Mouse (Mus musculus) hematopoietic stem cell, adult 5-6 weeks (primary cell): ENCODE measurements around the gene Mrpl45. TPM values are rescaled to one million over a fixed set of nuclear protein-coding genes. Genes with fewer than 3 reads are reported as not detected.
"Not testable (repeated sequence)": the region's sequence is repeated elsewhere in the genome, so short reads cannot be mapped to it uniquely, and the experiment has no call there.

Experiments
- ATAC-seq, 2 experiments: fragments of 125-278 bp in 1 of 2; replicated peaks in 1 of 2; 2 replicates each; pipeline ENCODE4 v1.8.0; 2016 to 2017; ENCODE audit warnings: inconsistent platforms in 2 of 2, mild to moderate bottlenecking in 2 of 2, moderate number of reproducible peaks in 2 of 2, low read depth in 1 of 2, moderate TSS enrichment in 1 of 2; ENCODE audit not compliant: low FRiP score in 2 of 2, poor library complexity in 2 of 2, severe bottlenecking in 2 of 2, insufficient read depth in 1 of 2, low TSS enrichment in 1 of 2
- total RNA-seq: library from RNA; stranded (forward); fragments of 172-1452, 232-1000 nt; gene quantifications from 2 replicates; pipeline ENCODE4 v1.2.3, GENCODE M21; 2017

The Mrpl45 gene
- 21.4 and 22.7 TPM in 2 replicates for total RNA-seq

DNA sequence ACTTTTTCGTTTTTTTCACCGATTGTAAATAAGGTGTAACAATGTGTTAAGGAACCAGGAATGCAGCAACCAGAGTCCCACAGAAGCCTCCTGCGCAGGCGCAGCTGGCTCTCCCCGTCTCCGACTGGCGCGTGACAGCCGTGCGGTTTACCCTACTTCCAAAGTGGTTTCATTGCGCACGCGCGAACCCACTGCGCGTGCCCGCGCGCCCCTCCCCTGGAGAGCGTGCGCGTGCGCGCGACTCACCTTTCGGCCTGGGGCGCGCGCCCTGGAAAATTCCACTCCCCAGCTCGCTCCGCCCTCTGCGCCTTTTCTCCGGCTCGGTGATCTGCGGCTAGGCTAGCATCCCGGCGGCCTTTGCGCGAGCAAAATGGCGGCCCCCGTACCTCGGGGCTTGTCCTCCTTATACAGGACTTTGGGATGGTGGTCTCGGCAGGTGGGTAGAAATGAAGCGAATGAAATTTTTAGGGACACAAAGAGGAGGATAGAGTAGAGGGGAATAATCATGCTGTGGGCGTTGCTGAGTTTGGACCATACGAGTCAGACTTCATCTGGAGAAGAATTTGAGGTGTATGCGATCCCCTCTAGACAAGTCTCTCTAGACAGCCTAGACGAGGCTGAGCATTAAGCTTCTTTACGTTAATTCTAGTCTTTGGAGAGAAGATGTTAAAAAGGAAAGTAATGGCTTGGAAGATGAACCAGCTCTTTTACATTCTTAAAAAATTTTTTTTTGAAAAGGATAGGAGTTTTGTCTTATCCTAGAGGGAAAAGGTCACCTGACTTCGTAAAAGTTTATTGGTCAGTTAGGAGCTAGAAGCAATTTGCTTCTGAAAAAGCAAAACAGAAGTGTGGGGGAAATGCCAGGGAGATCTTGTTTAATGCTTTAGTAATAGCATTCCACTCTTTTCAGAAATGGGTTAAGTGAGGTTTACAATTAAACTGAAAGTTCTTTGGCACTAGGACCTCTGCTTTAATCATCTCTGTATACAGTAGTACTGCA lies at the start of gene Mrpl45:
TSS of gene Mrpl45 (plus strand) at position 213 of the 1,000 bp plus-strand sequence.
- peak; percentile 94 to 98 for ATAC-seq

DNA sequence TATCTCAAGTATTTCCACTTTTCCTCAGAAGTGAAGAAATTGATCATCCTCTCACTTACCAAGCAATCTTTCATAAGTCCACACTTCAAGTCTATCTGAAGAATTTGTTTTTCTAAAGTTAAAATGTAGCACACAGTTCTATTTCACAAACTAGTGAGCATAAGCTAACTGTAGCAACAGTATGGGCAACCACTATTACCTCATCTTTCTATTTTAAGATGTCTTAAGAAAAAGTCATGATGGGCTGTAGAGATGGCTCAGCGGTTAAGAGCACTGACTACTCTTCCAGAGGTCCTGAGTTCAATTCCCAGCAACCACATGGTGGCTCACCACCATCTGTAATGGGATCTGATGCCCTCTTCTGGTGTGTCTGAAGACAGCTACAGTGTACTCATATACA lies 49.0 kb upstream of the Mrpl45 start:
- not testable (repeated sequence) for ATAC-seq

DNA sequence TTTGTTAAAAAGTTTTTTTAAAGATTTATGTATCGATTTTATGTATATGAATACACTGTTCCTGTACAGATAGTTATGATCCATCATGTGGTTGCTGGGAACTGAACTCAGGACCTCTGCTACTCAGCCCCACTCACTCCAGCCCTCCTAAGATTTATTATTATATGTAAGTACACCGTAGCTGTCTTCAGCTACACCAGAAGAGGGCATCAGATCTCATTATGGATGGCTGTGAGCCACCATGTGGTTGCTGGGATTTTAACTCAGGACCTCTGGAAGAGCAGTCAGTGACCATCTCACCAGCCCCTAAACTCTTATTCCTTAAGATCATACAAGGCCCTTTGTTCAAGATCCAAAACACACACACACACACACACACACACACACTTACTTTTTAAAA lies 45.5 kb upstream of the Mrpl45 start:
- not testable (repeated sequence) for ATAC-seq

DNA sequence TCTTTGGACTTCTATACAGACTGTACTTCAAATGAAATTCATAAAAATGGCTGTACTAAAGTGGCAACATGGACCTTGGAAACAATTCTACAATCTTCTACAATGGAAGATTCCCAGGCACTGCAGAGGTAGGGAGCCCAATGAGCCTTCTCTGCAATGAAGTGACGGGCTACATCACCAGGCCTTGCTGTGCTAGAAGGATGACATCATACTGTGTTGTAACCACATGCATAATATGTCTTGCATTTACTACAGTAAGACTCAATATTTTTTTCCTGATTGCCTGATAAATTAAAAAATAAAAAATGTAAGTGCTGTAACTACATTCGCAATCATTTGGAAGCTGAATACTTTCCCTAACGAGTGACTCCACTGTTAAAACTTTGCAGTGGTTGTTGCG lies 42.7 kb upstream of the Mrpl45 start:
- ATAC-seq, result no peak

DNA sequence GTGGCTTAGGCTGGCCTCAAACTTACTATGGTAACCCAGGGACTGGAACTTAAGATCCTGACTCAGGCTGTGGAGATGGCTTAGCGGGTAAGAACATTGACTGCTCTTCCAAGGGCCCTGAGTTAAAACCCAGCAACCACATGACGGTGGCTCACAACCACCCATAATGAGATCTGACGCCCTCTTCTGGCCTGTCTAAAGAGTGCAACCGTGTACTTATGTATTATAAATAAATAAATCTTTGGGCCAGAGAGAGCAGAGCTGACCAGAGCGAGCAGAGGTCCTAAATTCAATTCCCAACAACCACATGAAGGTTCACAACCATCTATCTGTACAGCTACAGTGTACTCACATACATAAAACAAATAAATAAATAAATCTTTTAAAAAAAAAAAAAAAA lies 41.9 kb upstream of the Mrpl45 start:
- no peak for ATAC-seq

DNA sequence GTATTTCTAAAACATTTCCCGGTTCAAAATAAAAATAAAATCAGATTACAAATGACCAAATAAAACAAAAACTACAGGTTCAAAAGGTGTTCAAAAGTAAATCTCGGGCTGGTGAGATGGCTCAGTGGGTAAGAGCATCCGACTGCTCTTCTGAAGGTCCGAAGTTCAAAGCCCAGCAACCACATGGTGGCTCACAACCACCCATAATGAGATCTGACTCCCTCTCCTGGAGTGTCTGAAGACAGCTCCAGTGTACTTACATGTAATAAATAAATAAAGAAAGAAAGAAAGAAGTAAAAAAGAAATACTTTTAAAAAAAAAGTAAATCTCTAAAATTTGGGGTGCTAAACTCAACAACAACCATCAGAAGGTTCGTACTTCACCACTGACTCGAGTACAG lies 40.6 kb upstream of the Mrpl45 start:
- not testable (repeated sequence) for ATAC-seq

DNA sequence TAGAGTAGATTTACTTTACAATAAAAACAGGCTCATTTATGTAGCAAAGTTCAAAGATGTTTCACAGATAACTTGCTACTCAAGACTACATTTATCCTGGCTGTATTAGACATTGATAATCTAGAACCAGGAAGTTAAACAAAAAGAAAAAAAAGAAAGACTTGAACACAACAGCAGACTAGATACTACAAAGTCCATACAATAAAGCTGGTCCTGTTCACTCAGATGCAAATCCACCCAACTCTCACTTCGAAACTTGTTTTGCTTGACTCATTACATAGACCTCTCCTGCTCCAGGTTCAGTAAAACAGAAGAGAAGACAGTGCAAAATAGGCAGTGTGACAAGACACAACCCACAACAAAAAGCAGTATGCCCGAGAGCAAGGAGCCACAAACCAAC lies 40.2 kb upstream of the Mrpl45 start:
- ATAC-seq, result no peak

DNA sequence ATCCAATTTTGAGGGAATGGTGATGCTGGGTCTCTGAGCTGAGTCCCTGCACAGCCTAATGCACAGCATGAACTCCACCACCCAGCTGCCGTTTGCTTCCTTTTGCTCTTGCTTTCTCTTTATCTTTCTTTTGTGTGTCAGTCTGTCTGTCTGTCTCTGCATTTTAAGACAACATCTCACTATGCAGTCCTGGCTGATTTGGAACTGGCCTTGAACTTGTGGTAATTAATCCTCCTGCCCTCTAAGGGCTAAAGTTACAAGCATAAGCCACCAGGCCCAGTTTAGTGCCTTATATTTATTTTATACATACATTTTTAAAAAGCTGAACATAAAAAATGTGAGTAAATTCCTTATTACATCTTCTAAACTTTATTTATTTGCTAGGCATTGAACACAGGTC lies 39.5 kb upstream of the Mrpl45 start:
- ATAC-seq, result no peak

DNA sequence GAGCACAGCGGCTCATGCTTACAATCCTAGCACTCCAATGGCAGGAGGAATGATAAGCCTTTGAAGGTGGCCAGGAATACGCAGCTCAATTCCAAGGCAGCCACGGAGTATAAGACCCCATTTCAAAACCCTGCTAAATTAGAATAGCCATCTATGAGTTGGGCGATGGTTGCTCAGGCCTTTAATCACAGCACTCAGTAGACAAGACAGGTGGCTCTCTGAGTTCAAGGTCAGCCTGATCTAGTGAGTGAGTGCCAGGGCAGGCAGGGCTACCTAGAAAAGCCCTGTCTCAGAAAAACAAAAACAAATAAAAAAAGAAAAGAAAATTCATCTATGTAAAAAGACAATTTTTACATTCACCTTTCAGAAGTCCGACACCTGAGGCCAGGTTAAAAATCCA lies 38.4 kb upstream of the Mrpl45 start:
- ATAC-seq, result no peak

DNA sequence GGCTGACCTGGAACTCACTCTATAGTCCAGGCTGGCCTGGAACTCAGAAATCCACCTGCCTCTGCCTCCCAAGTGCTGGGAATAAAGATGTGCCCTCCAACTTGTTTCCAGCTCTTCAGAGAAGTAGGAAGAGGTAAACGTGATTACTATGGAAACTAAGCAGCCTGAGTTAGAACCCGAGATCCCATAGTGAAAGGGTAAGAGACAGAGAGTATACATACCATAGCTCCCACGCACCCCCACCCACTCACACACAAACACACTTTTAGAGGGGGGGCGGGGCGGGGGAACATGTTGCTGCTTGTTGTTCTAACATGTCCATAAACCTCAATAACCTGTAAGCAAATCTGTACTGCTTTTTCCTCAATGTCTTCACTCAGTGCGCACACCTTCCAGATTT lies 37.1 kb upstream of the Mrpl45 start:
- ATAC-seq, result no peak

DNA sequence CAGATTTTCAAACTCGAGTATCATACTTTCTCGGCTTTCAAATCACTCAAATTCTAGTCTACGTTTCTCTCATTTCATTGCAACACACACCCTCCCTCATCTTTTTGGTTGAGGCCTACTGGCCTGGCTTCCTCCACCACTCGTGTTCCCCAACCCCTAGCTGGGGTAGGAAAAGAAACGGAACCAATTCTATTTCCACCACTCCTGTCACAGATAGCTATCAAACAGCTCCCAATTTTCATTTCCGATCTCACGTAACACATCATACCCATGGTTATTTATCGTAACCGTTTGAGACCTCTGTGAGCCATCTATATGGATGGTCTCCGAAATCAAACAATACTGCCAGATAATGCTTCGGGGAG lies 36.5 kb upstream of the Mrpl45 start:
- no peak for ATAC-seq

DNA sequence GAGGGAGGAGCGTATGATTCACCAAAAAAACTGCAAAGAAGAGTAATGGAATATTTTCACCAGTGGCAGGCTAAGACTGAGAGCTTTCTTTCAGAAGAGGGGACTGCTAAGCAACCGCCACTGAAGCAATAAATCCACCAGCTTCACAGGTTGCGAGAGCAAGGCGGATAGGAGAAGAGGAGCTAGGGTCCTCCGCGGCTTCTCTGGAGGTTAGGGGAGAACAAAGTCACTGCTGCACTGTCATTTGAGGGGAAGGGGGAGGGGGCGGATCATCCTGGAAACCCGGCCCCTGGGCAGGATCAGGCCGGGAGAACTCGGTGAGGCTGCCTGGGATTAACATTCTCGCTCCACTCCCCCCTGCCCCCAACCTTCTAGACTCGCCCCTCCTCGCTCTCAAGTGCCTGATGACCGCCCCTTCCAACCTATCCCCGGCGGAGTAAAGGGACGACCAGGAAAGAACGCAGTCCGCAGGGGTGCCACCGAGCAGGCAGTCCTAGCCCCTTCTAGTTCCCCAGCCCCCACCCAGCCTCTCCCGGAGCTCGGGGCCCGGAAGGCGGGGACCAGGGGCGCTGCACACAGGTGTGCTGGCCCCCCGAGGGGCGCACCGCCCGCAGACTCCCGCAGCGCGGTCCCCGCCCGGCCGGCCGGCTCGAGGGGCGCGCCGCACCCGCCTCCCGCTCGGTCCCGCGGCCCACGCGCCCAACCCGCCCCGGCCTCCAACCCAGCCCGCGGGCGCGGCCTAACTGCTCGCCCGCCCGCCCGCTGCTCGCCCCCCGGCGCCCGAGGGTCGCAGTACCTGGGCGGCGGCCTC lies 35.9 kb upstream of the Mrpl45 start:
- peak in 1 of 2 experiments; percentile 50; a peak in 2 of 4 replicates for ATAC-seq

DNA sequence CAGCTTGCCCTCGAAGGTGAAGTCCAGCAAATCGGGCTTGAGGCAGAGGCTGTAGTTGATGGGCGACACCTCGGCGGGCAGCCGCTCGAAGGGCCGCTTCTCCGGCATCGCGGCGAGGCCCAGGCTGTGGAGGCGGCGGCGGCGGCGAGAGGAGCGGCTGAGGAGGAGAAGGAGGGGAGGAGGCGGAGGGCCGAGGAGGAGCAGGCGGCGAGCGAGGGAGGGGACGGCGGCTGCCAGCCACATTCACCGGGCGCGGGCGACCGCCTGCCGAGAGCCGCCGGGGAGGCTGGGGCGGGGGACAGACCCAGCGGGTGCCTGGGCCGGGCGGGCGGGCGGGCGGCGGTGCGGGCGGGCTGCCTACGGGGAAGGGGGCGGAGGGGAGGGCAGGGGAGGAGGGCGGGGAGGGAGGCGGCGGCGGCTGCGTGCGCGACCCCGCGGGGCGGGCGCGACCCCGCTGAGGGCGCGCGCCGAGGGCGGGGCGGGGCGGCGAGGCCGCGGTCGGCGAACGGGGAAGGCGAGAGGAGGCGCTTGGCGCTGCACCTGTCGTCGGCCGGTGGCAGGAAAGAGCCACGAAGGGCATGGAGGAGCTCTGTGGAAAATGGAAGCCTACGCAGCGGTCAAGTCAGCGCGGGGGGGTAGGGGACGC lies 35.2 kb upstream of the Mrpl45 start, which contains the start of gene Npepps:
TSS of gene Npepps (minus strand) at position 423 of the 646 bp plus-strand sequence.
- peak; percentile 70 to 75 for ATAC-seq

DNA sequence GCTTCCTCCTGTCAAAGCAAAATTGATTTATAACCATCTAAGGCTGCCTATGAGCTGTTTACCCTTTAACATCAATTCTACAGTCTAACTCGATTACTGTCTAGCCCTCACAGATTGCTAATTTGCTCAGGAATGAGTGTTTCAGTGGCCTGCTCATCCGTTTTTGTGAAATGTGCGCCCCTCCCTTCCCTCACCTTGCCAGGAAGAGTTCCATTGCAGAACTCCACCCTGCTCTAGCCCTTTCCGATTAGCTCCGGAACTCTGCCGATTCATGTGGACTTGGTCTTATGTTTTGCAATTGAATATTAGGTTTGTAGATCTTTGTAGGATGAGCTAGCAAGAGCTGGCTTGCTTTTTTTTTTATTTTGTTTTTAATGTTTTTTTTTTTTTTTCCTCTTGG lies 33.3 kb upstream of the Mrpl45 start:
- ATAC-seq, result no peak; a peak in 1 of 4 replicates

DNA sequence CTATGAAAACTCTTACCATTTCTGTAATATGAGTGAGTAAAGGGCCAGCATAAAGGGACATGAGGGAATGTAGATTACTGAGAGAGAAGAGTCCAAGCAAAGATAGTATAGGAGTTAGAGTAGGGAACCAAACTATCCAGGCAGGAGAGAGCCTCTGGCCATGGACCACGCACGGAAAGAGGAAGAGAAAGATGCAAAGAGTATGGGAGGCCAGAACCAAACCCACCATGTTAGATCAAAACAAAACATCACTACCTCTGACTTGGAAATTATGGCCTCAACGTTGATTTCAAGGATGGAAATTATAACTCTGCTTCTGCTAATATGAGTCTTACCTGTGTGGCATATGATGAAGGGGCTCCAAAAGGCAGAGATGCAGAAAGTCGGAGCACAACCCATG lies 30.7 kb upstream of the Mrpl45 start:
- no peak for ATAC-seq

DNA sequence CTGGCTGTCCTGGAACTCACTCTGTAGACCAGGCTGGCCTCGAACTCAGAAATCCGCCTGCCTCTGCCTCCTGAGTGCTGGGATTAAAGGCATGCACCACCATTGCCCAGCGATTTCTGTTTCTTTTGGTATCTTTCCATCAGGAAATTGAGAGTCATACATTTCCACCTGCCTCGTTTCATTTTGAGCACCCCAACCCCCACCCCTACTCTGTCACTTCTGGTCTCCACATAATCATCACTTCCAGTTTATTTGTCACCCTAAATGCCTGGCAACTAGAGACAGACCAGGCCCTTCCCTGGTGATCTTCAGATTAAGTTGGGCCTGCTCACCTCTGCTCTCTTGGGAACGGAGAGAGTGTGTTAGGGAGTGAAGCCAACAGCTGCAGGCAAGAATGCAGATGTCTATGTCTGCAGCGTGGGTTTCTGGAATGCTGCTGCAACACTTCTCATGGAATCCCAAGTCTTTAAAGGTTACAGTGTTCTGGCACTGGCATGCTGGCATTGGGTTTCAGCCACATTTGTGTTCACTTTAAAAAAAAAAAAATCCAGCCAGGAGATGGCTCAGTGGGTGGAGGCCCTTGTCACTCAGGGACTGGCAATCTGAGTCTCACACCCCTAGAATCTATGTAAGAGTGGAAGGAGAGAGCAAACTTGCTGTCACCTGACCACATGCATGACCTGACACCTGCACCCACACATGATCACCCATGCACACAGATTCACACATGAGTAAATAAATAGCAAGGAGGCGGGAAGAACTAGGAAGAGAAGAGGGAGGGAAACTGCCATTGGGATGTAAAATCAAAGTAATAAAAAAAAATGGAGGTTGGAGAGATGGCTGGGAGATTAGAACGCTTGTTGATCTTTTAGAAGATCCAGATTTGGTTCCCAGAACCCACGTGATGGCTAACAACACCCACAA lies 29.4 kb upstream of the Mrpl45 start:
- ATAC-seq, result no peak

DNA sequence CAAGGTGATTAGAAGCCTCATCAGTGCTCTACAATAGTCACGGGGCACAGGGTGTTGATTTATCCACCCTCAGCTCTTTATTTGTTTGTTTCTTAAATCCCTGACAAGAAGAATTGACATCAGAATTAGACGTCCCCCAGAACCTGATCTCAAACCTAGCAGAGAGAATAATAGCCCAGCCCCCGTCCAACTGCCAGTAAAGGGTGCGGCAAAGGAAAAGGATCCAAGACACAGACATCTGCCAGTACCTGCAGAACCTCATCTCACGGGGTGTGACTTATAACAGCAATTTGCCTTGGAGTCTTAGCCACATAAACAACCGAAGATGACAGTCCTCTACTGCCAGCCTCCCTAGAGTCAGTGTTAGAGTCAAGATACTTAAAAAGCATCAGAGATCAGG lies 28.5 kb upstream of the Mrpl45 start:
- ATAC-seq, result no peak
